Mouse (Mus musculus) thymus, postnatal 14 days (tissue): ENCODE results near the gene Mlph.

Experiments
- DNase-seq: peaks from one replicate; pipeline ENCODE4 v3.0.0; 2021

Gene Mlph

DNA sequence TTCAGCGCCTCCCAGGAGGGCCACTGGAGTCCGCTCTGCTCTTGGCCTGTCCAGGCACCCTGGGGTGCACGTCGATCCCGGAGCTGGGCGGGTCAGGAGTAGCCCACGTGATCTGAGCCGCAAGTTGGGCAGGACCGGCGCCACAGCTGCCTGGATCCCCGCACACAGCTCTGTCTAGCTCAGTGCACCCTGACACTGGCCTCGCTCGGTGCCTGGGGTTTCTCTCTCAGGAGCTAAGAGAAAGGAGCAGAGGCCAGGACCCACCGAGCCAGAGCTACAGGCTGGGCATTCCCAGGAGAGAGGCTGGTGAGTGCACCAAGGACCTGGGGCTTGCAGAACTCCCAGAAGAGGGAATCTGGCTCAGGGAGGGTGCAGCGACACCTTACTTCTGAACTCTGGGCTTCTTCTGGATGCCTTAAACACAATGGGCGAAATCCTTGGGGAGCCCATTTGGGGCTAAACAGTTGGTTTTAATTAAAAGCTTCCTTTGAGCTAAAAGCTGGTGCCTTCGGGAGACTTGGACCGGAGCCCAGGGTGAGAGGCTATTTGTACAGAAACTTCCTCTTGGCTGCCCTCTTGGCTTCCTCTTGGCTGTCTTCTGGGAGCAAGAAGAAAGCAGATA is at the start of gene Mlph:
Gene Mlph (plus strand): TSS at position 138 of the 622 bp plus-strand sequence.
- DNase-seq, result no peak

GRCm38 (mm10) chr1:90866734-90867133 is 48.2 kb upstream of the Mlph start:
- DNase-seq, result no peak

DNA sequence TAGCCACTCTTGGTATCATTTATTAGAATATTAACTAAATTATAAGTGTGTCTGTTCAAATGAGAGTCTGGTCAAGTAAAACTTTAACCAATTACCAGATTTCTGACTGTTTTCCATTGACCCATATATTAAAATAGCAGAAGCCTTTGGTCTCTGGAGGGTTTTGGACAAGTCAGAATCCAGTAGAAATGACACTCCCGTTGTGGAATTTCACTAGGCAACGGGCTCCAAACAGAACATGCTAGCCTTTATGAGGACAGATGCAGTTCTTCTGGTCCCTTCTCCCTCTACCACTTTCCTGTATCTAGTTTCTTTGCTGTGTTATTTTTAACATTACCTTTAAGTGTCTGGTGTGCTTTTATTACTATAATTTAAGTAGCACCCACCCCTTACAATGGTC is 44.3 kb upstream of the Mlph start:
- DNase-seq, result no peak

- DNase-seq, result no peak
Measured at GRCm38 (mm10) chr1:90875371-90875770, 39.5 kb upstream of the Mlph start.

GRCm38 (mm10) chr1:90875961-90876360 is 38.9 kb upstream of the Mlph start:
- DNase-seq, result no peak

GRCm38 (mm10) chr1:90876486-90877270 is 38.2 kb upstream of the Mlph start:
- no peak for DNase-seq

- no peak for DNase-seq
Measured at GRCm38 (mm10) chr1:90885771-90886460, 29.0 kb upstream of the Mlph start.

GRCm38 (mm10) chr1:90894521-90894920 is 20.4 kb upstream of the Mlph start:
- DNase-seq, result no peak

GRCm38 (mm10) chr1:90895004-90895403 is 19.9 kb upstream of the Mlph start:
- DNase-seq, result no peak

GRCm38 (mm10) chr1:90896281-90896680 is 18.6 kb upstream of the Mlph start:
- DNase-seq, result no peak

GRCm38 (mm10) chr1:90896741-90897361 is 18.0 kb upstream of the Mlph start:
- DNase-seq, result no peak

GRCm38 (mm10) chr1:90898012-90898411 is 16.9 kb upstream of the Mlph start:
- DNase-seq, result no peak

DNA sequence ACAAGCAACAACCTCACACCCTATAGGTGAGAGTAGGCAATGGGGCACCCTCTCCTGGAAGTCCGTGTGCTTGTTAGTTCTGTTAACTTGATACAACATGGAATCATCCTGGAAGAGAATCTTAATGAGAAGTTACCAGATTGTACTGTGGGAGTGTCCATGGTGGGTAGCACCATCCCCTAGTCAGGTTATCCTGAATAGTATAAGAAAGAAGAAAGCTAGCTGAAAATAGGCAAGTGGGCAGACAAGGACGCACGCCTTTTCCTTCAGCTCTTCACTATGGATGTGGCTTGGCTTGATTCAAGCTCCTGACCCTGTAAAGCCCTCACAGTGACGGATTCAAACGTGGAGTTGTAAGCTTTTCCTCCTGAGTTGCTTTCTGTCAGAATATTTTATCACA is 15.1 kb upstream of the Mlph start:
- DNase-seq, result no peak

- DNase-seq, result no peak
Measured at GRCm38 (mm10) chr1:90900406-90900805, 14.5 kb upstream of the Mlph start.

DNA sequence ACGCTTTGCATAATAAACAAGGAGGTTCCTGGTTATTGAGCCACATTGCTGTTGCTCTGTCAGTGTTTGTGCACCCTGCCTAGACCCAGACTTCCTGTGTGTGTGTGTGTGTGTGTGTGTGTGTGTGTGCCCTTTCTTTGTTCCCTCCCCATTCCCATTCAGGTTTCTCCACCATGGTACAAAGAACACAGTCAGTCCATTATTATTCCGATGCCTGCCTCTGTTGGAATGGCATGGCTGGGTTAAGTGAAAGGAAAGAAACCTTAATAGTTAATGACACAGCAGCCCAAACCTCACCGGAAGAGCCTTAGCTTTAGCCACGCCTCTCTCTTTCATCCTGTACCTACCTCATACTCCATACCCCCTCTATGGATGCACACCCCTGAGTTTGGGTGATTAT is 13.6 kb upstream of the Mlph start:
- no peak for DNase-seq

DNA sequence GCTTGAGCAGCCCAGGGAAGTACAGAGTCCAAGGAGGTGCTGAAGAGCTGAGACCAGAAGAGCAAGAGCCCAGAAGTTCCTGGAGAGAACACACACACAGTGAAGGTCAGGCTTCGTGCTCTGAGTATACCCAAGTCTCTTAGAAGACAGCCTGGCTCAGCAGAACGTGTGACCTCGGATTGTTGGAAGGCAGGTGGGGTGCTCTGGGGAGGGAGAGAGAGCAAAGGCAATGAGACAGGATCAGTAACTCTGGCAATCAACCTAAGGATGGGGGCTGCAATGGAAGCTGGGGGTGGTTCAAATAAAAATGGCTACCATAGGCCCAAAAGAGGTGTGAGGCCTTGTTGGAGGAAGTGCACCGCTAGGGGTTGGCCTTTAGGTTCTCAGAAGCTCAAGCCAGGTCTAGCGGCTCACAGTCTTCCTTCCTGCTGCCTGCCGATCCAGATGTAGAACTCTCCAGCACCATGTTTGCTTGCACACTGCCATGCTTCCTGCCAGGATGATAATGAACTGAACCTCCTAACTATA is 13.1 kb upstream of the Mlph start:
- no peak for DNase-seq

- DNase-seq, result no peak
Measured at GRCm38 (mm10) chr1:90902751-90903150, 12.1 kb upstream of the Mlph start.

- DNase-seq, result no peak
Measured at GRCm38 (mm10) chr1:90903211-90903945, 11.5 kb upstream of the Mlph start.

DNA sequence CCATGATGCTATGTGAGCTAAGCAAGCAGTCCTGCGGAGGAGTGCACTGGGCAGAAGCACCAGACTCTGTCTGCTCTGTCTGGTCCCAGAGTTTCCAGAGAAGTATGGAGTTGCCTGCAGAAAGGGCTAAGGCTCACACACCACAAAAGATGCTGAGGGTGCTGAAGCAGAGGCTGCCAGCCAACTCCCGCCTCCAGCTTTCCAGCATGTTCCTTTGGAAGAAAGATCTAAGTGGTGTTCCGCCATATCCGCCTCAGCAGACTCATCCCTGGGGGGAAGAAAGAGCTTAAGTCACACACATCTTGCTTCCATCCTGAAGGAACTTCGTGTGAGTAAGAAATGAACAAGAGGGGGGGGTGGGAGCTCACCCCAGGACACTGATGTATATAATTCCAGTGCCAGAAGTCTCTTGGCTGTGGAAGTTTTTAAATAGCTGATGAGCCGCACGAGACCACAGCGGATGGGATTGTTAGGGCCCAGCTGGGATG is 10.9 kb upstream of the Mlph start:
- DNase-seq, result no peak

- no peak for DNase-seq
Measured at GRCm38 (mm10) chr1:90904729-90905404, 10.0 kb upstream of the Mlph start.

- DNase-seq, result peak; percentile 41
Measured at GRCm38 (mm10) chr1:90906357-90906756, 8.5 kb upstream of the Mlph start.

DNA sequence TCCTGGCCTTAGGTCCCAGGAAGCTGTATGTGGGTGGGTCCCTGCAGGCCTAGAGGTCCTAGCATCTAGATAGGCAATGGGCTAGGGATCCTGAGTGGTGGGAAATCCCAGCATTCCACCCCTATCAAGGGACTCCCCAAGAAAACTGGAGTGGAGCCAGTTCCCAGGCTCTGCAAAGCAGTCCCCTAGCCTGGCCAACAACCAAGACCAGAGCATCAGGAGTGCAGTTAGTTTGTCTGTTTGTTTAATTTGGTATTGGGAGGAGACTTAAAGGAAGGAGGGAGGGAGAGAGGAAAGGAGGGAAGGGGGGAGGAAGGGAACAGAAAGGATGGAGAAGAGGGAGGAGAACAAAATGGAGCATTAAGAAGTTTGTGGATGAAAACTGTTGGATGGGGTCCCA is 5.7 kb upstream of the Mlph start:
- no peak for DNase-seq
